ENCODE assay signal across 9 mouse cellular contexts in the genomic region with DNA sequence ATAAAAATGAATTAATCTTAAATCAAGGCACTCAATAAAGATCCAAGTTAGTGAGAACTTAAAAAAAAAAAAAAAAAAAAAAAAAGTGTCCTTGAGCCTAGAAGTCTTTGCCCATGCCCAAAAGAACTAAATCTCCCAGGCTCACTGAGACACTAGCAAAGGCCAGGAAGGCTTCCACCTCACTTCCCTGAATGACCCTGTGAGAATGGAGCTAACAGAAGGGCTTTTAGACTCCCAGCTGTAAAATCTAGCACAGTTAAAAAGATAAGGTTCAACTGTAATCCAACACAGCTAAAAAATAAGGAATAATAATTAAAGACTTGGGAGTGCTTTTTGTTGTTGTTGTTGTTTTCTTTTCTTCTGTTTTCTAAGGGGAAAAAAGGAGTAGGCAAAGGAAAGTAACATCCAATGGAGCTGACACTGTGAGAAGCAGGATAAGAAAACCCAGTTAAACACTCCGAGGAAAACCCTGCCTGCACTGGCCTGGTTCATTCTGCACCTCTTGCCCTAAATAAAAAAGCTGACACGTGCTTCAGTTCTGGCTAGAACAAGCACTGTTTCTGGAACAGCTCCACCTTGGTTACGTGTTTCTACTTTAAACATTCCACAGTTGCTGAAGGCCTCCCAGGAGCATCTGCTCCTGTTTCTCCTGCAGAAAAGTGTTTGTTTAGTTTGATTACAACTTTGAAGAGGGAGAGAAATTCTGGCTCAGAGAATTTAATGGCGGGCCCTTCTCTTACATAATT. TPM values are rescaled to one million over a fixed set of nuclear protein-coding genes. Genes with fewer than 3 reads are reported as not detected.
DNase-seq lines count a peak whose midpoint lies in the region; ATAC-seq lines count a peak whose summit lies in the region.
"Had no signal": no experiment of that assay in that cellular context is flagged by ENCODE, and none has a peak within 500 bp of the region (broad histone marks: within the 10 kb centered on the region; RNA-seq: fewer than 3 reads in every experiment).

No protein-coding gene starts in this region.

- H3K9ac ChIP-seq in heart, embryonic 11.5 days (ENCODE audit: low read depth, low read length), result no peak overlapping the region

- no peaks in the 10 kb centered on the region for H3K36me3 ChIP-seq in heart, embryonic 11.5 days (ENCODE audit: control insufficient read depth, insufficient read depth, low read length)

- H3K4me2 ChIP-seq in heart, embryonic 11.5 days, result no peak overlapping the region

- H3K9me3 ChIP-seq in heart, embryonic 11.5 days (replicated peaks; ENCODE audit: control insufficient read depth, low read length), result no peaks in the 10 kb centered on the region

- H3K27me3 ChIP-seq in heart, embryonic 11.5 days (ENCODE audit: control insufficient read depth, insufficient read depth, low read length), result no peaks in the 10 kb centered on the region
- H3K27me3 ChIP-seq: Patski had no signal

- no peak for ATAC-seq in heart, embryonic 11.5 days (replicated peaks; ENCODE audit: insufficient number of reproducible peaks, low FRiP score, low TSS enrichment)
- ATAC-seq in monocyte, adult 5-6 weeks (replicated peaks; ENCODE audit: insufficient number of reproducible peaks, low FRiP score, low TSS enrichment, poor library complexity, severe bottlenecking), result no peak
- ATAC-seq: Patski had no signal

- WGBS in heart, embryonic 11.5 days (ENCODE audit: insufficient replicate concordance), result 25% methylated on average over 4 of the region's 4 CpGs

- H3K27ac ChIP-seq in heart, embryonic 11.5 days (ENCODE audit: low read depth, low read length), result no peak overlapping the region

- peak; percentile 79 to 80 for DNase-seq in heart, adult 18-20 months
- DNase-seq in NIH3T3 (ENCODE audit: low read depth), result peak; percentile 74
- peak; percentile 39 to 71 for DNase-seq in cerebellum, postnatal 36 days
- peak; percentile 56 for DNase-seq in kidney, postnatal 10 days
- peak; percentile 50 to 62 for DNase-seq in right cerebral cortex, postnatal 10 days (ENCODE audit: low spot score in 2 of 2)
- DNase-seq in embryo, embryonic 11 days, result no peak

- H3K4me3 ChIP-seq in heart, embryonic 11.5 days (ENCODE audit: low read depth, low read length), result no peak overlapping the region

- peaks cover 24% of the 10 kb centered on the region for H3K4me1 ChIP-seq in heart, embryonic 11.5 days (ENCODE audit: control insufficient read depth, insufficient read depth, low read length)

RNA-seq across cellular contexts. Expression of a gene that starts 23.0 kb away (rescaled TPM):
- 1 to 10 TPM; 7.3 to 7.5 TPM for total RNA-seq in heart, adult 18-20 months (2021)
- polyA plus RNA-seq in heart, embryonic 11.5 days (2014; fragmentation: Nextera tagmentation; extraction: Ambion mirVana), result 7.3 and 9.3 TPM in 2 replicates
- total RNA-seq in monocyte, adult 5-6 weeks (2017), result 3.1 to 7.9 TPM (median 3.1 TPM) in 3 replicates
